Mouse (Mus musculus): ENCODE measurements around the gene Ugt1a6b. TPM values are rescaled to one million over a fixed set of nuclear protein-coding genes. Genes with fewer than 3 reads are reported as not detected.
A peak's percentile ranks its signal among the peaks of the same experiment; 100 is the strongest.

Ugt1a6b gene
- polyA plus RNA-seq, 2 experiments = 0.24 to 1.0 TPM

DNA sequence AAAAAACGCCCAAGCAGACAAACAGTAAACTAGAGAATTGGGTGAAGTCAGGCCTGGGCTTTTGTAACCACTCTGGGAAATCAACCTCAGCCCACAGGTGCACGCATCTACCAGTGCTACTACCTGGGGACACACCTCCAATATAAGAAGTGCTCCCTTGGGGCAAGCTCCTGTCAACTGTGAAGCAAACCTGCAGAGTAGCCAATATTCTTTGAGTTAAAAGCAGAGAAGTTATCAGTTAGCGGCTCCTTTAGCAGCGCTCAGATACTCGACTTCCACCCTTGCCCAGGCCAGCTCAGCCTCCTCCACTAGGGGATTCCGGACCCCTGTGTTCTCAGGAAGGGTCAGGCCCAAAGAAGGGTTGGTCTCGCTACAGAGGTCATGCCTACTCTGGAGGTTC, 158.7 kb downstream of the Ugt1a6b start:
- Histone ChIP-seq H3K4me3 (replicated peaks; ENCODE audit: low read length) (no peak overlapping the region), H3K4me2 (replicated peaks; ENCODE audit: low read depth, low read length, severe bottlenecking) (no peak overlapping the region), H3K9me3 (ENCODE audit: control insufficient read depth, low read length) (peaks cover 14% of the 10 kb centered on the region; the same call in 1 of the 2 replicates), H3K27me3 (ENCODE audit: control insufficient read depth, insufficient read depth, low read length) (no peaks in the 10 kb centered on the region), H3K36me3 (ENCODE audit: control insufficient read depth, insufficient read depth, low read length) (peaks cover 72% of the 10 kb centered on the region), H3K9ac (ENCODE audit: low read depth, low read length, severe bottlenecking) (no peak overlapping the region), H3K27ac (replicated peaks; ENCODE audit: low read depth, low read length) (no peak overlapping the region), H3K4me1 (ENCODE audit: control insufficient read depth, insufficient read depth, low read length) (no peaks in the 10 kb centered on the region)
- TF ChIP-seq POLR2A (IDR thresholded peaks at IDR 0.05; ENCODE audit: borderline replicate concordance, extremely low read depth, insufficient read depth, insufficient read length) = no peak
- whole genome bisulfite sequencing = 84% methylated on average over 7 of the region's 7 CpGs
- ATAC-seq (ENCODE audit: low FRiP score, low read depth) = no peak
- peak; percentile 63 for DNase-seq (ENCODE audit: low spot score)

DNA sequence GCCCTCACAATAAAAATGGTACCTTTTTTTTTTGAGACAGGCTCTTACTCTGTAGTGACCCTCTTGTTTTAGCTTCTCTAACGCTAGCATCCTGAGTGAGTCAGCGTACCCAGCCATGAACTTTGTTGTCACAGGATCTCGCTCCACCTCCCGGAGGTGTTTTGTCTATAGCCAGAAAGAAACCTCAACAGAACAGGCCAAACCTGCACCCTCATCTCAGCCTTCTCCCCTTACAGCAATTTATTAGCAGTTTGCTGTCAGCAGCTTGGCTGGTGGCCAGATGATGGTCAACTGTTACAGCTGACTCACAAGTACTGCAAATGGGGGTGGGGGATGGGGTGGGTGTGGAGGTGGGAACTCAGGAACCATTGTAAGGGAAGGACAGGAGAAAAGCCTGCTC, 159.2 kb downstream of the Ugt1a6b start:
- WGBS = 79% methylated on average over 4 of the region's 4 CpGs
- H3K27me3 ChIP-seq (ENCODE audit: control insufficient read depth, insufficient read depth, low read length) = no peaks in the 10 kb centered on the region
- TF ChIP-seq POLR2A (IDR thresholded peaks at IDR 0.05; ENCODE audit: borderline replicate concordance, extremely low read depth, insufficient read depth, insufficient read length) = no peak
- peak; percentile 7; the same call in 1 of the 2 replicates for ATAC-seq (ENCODE audit: low FRiP score, low read depth)
- peaks cover 77% of the 10 kb centered on the region for H3K36me3 ChIP-seq (ENCODE audit: control insufficient read depth, insufficient read depth, low read length)
- H3K4me3 ChIP-seq (replicated peaks; ENCODE audit: low read length) = no peak overlapping the region
- H3K9ac ChIP-seq (ENCODE audit: low read depth, low read length, severe bottlenecking) = no peak overlapping the region
- H3K4me1 ChIP-seq (ENCODE audit: control insufficient read depth, insufficient read depth, low read length) = no peaks in the 10 kb centered on the region
- no peak overlapping the region for H3K27ac ChIP-seq (replicated peaks; ENCODE audit: low read depth, low read length)
- peaks cover 9% of the 10 kb centered on the region; the same call in 1 of the 2 replicates for H3K9me3 ChIP-seq (ENCODE audit: control insufficient read depth, low read length)
- H3K4me2 ChIP-seq (replicated peaks; ENCODE audit: low read depth, low read length, severe bottlenecking) = no peak overlapping the region
- peak; percentile 95 for DNase-seq (ENCODE audit: low spot score)

- Histone ChIP-seq H3K27me3 (ENCODE audit: control insufficient read depth, insufficient read depth, low read length) (no peaks in the 10 kb centered on the region), H3K9me3 (ENCODE audit: control insufficient read depth, low read length) (0 out of 2 replicates have a peak, but pooled peaks cover 2% of the 10 kb centered on the region), H3K4me1 (ENCODE audit: control insufficient read depth, insufficient read depth, low read length) (no peaks in the 10 kb centered on the region), H3K4me2 (replicated peaks; ENCODE audit: low read depth, low read length, severe bottlenecking) (no peak overlapping the region), H3K4me3 (replicated peaks; ENCODE audit: low read length) (no peak overlapping the region), H3K27ac (replicated peaks; ENCODE audit: low read depth, low read length) (no peak overlapping the region), H3K36me3 (ENCODE audit: control insufficient read depth, insufficient read depth, low read length) (peaks cover 84% of the 10 kb centered on the region), H3K9ac (ENCODE audit: low read depth, low read length, severe bottlenecking) (no peak overlapping the region)
- WGBS = 73% methylated on average over 6 of the region's 6 CpGs
- TF ChIP-seq POLR2A (IDR thresholded peaks at IDR 0.05; ENCODE audit: borderline replicate concordance, extremely low read depth, insufficient read depth, insufficient read length) = no peak
- DNase-seq (ENCODE audit: low spot score) = no peak
- ATAC-seq (ENCODE audit: low FRiP score, low read depth) = no peak
These were observed 159.9 kb downstream of the Ugt1a6b start for GRCm38 (mm10) chr1:88262961-88263360.

GRCm38 (mm10) chr1:88263778-88264177, 160.7 kb downstream of the Ugt1a6b start:
- Histone ChIP-seq H3K27me3 (ENCODE audit: control insufficient read depth, insufficient read depth, low read length) (no peaks in the 10 kb centered on the region), H3K4me1 (ENCODE audit: control insufficient read depth, insufficient read depth, low read length) (no peaks in the 10 kb centered on the region), H3K4me3 (replicated peaks; ENCODE audit: low read length) (no peak overlapping the region), H3K9me3 (ENCODE audit: control insufficient read depth, low read length) (no peaks in the 10 kb centered on the region), H3K9ac (ENCODE audit: low read depth, low read length, severe bottlenecking) (no peak overlapping the region), H3K4me2 (replicated peaks; ENCODE audit: low read depth, low read length, severe bottlenecking) (no peak overlapping the region), H3K36me3 (ENCODE audit: control insufficient read depth, insufficient read depth, low read length) (peaks cover 93% of the 10 kb centered on the region), H3K27ac (replicated peaks; ENCODE audit: low read depth, low read length) (no peak overlapping the region)
- no peak for DNase-seq (ENCODE audit: low spot score)
- no peak for ATAC-seq (ENCODE audit: low FRiP score, low read depth)
- no peak for TF ChIP-seq POLR2A (IDR thresholded peaks at IDR 0.05; ENCODE audit: borderline replicate concordance, extremely low read depth, insufficient read depth, insufficient read length)
- WGBS = 91% methylated on average over 5 of the region's 5 CpGs

DNA sequence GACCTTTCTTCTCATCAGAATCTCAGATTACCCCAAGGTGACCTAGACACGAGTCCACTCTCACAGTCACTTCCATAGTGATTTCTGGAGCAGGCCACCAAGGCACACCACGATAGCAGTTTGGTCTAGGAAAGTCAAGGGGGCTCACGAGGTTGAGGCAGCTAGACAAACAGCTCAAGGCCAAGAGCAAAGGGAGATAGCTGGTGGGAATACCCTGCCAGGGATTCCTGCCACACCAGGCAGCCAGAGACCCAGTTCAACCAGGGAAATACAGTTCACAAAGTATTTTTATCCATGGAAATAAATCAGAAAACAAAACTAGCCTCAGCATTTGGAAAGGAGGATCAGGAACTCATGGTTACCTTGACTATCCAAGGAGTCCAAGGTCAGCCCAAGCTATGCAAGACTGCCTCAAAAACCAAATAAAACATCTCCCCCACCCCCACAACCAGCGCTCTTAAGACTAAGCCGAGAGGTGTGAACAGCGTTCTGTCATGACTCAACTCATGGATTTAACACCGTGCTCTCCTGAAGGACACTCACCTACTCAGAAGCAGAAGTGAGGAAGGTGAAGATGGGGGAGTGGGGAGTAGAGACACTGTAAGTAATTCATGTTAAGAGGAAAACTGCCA, 161.3 kb downstream of the Ugt1a6b start:
- no peak overlapping the region for H3K4me2 ChIP-seq (replicated peaks; ENCODE audit: low read depth, low read length, severe bottlenecking)
- H3K27ac ChIP-seq (replicated peaks; ENCODE audit: low read depth, low read length) = no peak overlapping the region
- no peak overlapping the region for H3K4me3 ChIP-seq (replicated peaks; ENCODE audit: low read length)
- H3K9ac ChIP-seq (ENCODE audit: low read depth, low read length, severe bottlenecking) = no peak overlapping the region
- H3K36me3 ChIP-seq (ENCODE audit: control insufficient read depth, insufficient read depth, low read length) = peaks cover 98% of the 10 kb centered on the region
- DNase-seq (ENCODE audit: low spot score) = no peak
- no peaks in the 10 kb centered on the region for H3K9me3 ChIP-seq (ENCODE audit: control insufficient read depth, low read length)
- no peaks in the 10 kb centered on the region for H3K27me3 ChIP-seq (ENCODE audit: control insufficient read depth, insufficient read depth, low read length)
- 88% methylated on average over 7 of the region's 7 CpGs for WGBS
- no peaks in the 10 kb centered on the region for H3K4me1 ChIP-seq (ENCODE audit: control insufficient read depth, insufficient read depth, low read length)
- TF ChIP-seq POLR2A (IDR thresholded peaks at IDR 0.05; ENCODE audit: borderline replicate concordance, extremely low read depth, insufficient read depth, insufficient read length) = no peak
- no peak for ATAC-seq (ENCODE audit: low FRiP score, low read depth)

Measured in limb, embryonic 14.5 days (tissue).